Mouse (Mus musculus) cerebellum, adult 8-10 months (tissue): ENCODE data around the gene Tmbim6.

ENCODE experiments used
- DNase-seq: peaks from one replicate; pipeline ENCODE4 v3.0.0; 2022

The Tmbim6 gene

DNA sequence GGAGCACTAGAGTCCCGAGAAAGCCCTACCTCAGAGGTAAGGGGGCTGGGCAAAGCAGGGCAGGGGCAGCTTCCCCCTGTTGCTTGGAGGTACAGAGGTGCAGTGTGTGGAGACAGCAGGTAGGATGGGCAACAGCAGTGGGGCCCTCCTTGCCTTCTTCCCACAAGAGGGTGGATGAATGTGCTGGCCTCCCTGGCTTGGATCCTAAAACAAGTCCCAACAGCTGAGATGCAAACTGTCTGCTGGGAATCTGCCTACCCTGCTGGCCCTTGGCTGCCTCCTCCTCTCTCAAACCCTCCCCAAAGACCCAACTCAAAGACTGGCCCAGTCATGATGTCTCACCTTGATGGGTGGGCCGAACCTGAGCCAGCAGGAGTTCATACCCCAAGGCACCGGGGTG, 62.7 kb downstream of the Tmbim6 start:
- DNase-seq: no peak

- DNase-seq: no peak
Measured at GRCm38 (mm10) chr15:99456338-99456962, 63.8 kb downstream of the Tmbim6 start.

DNA sequence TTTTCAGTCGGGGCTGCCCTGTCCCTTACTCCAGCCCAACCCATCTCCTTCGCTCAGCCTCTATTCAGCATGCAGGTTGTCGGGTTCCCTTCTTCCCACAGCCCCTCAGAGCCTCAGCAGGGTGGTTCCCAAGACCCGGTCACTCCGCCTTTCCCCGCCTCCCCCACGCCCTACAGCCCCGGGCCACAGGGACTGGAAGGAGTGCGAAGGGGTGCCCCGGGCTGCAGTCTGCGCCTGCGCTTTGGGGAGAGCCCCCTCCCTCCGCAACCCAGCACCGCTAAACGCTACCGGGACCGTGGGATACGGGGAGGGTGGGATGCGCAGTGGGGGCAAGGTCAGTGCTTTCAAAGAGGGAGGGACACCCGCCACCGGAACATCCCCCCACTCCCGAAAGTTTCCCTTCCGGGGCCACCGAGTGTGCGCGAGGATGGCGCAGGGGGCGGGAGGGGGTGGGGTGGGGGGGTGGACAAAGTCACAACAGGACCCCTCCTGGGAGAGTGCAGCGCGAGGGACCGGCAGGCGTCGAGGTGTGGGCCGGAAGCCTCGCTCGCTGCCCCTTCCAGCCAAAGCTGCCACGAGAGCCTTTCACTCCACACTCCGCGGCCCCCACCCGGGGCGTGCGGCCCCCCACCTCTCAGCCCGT, 64.4 kb downstream of the Tmbim6 start:
- peak; percentile 52 for DNase-seq

GRCm38 (mm10) chr15:99457606-99458401, 65.1 kb downstream of the Tmbim6 start, which contains the start of gene Nckap5l:
Nckap5l (minus strand) TSS chr15:99457748.
- peak; percentile 81 for DNase-seq
